Mouse (Mus musculus): ENCODE data around the gene Apmap.

Gene Apmap

DNA sequence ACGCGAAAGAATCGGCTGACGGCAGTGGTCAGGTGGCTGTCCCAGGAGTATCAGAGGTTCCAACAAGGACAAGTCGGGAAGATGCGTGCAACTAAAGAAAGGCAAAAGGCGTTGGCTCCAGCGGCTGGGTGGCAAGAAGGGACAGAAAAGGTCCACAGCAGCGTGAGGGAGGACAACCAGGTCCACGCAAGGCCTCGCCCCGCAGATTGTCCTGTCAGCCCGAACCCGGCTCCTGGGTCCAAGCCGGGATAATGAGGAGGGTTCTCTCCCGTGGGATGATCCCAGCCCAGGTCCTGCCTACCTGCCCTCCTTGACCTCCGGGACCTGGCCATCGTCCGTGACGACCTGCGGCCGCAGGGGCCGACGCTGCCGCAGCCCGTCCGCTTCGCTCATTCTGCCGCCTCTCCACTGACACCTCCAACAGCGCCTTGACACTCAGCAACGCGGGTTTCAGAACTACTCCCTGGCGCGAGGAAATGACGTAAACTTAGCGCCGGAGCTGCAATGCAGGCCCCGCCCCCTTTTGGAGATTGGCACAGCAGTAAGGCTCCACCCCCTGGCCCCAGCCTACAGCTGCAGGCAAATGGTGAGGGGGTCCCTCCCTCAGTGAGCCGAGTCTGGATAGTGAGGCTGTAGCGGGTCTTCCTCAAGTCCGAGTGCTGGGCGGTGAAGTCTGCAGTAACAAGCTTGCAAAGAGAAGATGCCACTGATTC, at the start of gene Apmap:
TSS of gene Apmap (minus strand) at position 481 of the 713 bp plus-strand sequence.
- DNase-seq, result peak; percentile 99

DNA sequence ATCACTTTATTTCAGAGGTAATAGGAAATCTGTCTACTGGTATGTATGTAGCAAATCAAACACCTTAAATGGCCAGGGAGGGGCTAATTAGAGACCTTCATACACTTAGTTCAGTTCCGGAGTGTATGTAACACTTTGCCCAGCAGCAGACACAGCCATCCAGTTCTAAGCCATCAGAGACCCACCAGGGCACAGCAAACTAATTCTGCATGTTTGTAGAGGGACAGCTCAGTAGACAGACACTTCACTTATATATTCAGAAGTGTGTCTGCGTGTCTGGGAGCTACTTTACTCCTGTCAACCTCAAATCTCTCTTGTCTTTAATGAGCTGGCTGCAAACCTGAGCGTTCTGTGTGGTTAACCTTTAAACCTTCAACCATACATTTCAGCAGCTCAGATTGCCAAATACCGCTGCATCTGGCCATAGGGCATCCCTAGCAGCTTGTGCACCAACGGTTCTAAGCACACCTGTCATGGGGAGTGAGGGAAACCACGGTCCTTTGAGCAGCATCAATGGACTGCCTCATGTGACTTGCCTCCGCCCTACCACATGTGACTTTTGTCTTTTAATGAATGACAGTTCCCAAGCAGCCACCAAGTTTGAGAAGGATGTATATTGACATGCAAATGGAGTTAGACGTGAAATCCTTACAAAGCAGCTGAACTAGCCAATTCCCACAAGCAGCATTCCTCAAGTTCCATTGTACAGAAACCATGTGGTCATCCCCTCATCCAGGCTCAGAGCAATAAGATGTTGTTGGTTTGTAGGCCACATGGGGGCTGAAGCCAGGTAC, 48.8 kb upstream of the Apmap start:
- no peak for DNase-seq

DNA sequence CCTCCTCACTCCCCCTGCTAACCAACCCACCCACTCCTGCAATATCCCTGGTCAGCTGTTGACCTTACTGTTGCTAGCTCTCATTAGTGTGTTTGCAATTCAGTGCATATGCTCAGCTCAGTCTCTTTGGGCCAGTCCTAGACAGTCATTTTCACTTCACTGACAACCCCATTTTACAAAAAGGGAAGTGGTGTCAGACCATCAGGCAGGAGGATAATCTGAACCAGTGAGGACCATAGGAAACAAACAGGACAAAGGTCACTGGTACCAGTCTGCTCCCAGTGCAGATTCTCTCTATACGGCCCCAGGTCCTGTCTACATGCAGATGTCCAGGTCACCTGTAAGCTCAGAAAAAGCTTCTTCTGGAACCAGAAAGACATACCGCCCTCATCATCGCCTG, 47.7 kb upstream of the Apmap start:
- DNase-seq, result no peak

DNA sequence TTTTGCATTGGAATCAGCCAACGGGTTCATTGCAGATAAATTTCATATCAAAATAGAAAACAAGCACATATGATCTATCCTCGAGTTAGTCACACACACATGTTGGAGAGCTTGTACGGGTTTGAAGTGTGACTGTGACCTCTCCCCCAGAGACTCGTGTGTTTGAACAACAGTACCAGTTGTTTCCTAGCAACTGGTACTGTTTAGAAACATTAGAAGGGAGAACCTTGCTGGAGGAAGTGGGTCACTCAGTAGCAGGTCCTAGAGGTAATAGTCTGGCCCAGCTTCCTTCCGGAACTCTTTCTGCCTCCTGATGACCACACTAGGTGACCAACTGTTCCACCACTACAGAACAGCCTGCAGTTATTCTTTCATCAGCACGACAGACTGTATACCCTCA, 46.9 kb upstream of the Apmap start:
- DNase-seq, result no peak

DNA sequence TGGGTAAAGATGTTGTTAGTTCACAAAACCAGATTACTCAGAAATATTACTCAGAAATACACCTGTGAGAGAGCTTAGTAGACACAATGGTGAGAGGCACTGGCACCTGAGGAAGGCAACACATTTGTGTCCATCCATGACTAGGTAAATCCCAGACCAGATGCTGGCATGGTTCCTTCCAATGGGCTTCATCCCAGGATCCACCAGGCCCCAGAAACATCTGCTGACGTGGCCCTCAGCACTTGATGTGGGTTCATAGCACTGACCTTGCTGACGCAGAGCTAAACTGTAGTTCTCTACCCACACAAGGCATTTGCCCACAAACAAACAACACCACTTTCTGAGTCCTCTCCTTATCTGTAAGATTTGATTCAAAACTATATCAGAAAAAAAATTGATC, 46.4 kb upstream of the Apmap start:
- DNase-seq, result no peak

DNA sequence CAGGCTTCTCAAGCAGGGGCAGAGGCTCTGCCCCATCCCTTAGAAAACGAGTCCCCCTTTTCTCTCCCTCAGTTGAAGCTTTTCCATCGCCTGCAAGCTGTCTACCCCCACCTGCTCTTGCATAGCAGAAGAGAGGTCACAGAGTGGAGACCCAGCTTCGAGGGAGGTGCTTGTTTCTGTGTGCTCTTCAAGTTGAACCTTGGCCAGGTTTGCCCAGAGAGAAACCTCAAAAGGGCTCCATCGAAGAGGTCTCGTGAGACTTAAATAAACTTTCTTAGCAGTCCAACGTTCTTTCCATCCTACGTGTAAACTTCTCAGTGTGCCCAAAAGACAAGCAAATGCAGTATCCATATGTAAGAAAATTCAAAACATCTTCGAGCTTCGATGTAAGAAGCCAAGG, 43.0 kb upstream of the Apmap start:
- no peak for DNase-seq

DNA sequence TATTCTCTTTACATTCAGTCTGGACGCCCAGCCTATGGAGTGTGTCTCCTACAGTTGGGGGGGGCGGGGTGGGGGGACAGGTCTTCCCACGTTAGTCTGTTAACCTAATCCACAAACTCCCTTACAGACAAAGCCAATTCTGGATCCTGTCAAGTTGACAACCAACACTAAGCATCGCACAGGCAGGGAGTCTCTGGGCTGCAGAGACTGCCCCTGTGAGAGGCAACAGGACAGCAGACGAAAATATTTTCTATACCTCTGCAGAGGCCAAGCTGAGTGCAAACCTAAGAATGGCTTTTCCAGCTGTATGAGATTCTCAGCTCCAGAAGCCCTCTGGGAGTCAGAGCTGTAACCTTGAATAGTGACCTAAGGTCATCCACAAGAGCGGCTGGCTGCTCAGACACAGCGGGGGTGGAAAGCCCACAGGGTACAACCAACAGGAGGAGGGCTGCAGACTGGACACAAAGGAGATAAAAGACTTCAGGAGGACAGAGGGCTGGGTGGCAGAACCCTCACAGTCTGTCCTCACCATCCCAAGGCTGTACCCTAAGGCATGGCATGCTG, 42.2 kb upstream of the Apmap start:
- DNase-seq, result no peak

DNA sequence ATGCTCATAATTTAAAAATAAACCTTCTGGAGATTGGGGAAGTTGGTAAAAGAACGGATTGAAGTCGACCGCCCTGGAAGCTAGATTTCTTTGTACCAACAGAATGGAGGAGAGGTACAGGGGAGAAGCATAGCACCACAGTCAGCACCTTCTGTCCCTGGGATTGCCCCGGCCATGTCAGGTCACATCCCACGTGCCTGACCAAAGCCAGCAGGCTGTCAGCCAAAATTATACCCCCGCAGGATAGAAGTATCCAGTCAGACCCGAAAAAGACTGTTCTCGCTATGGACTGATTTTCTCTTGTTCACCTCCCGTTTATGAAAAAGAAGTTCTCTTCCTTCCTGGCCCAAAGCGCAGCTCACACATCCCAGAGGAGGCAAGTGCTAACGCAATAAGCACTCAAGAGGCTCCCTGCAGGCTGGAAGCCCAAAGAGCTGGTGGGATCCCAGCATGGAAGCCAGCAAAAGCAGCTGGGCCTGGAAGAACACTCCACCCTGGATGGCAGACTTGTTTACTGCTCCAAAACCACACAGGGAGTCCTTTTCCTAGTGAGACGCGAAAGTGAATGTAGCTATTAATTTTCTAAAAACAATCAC, 40.0 kb upstream of the Apmap start:
- peak; percentile 19 to 48 for DNase-seq

DNA sequence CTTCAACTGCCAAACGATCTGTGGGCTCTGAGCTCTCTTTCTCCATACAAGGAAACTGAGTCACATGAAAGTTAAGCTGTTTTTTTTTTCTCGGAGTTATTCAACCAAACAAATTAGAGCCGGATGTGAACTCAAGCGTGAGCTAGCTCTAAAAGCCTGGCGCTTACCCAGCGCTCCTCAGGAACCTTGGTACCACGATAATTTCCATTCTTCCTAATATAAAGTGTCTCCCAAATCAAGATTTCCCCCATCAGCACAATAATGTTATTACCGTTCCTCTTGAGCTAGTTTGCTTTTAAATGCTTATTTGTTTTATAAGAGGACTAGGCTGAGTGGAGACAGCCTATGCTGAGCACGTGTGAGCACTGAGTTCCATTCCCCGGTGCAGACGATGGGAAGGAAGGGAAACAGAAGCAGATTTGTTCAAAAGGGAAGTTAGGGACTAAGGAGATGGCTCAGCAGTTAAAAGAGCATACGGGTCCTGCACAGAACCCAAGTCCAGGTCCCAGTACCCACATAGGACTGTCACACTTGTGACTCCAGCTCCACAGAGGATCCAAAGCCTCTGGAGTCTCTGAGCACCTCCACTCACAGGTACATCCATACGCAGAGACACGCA, 39.4 kb upstream of the Apmap start:
- DNase-seq, result peak in 1 of 2 experiments; percentile 14

DNA sequence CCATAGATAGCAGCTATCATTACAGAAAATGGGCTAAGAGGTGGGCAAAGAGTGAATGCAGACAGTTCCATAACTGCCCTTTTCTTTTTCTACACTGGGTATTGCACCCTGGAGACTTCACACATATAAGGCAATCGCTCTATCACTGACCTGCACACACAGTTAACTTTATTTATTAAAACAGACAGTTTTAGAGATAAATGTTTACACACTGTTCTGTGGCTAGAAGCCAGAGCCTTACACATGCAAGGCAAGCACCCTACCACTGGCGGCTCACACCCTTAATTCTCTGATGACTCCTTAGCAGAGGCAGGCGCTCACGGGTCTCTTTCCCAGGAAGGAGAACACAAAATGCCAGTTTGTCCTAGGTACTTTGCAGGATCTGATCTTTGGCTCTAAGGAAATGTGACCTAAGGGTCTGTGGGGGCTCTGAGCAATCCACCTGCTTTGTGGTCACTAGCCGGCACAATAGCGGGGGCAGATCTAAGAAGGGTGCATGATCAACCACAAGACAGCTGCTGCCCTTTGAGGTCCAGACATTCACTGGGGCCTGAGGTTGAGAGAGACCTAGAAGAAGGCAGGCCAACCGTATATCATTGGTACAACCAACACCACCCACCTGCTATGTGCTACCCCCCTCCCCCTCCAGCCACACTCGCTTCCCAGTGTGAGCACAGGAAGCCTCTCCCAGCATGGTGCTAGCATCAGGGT, 38.2 kb upstream of the Apmap start:
- no peak for DNase-seq

DNA sequence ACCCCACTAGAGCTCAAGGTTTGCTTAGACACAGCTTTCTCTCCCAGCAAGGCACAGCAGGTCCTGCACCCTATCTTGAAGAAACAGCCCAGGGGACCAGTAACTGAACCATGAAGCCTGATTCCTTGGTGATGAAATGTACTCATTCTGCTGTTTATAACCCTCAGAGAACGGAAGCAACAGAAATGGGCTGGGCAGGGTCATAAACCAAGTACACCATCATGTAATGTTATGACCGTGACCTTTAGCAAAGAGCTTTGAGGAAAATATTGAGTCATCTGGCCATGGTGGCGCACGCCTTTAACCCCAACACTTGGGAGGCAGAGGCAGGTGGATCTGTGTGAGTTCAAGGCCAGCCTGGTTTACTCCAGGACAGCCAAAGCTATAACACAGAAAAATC, 36.9 kb upstream of the Apmap start:
- DNase-seq, result no peak

DNA sequence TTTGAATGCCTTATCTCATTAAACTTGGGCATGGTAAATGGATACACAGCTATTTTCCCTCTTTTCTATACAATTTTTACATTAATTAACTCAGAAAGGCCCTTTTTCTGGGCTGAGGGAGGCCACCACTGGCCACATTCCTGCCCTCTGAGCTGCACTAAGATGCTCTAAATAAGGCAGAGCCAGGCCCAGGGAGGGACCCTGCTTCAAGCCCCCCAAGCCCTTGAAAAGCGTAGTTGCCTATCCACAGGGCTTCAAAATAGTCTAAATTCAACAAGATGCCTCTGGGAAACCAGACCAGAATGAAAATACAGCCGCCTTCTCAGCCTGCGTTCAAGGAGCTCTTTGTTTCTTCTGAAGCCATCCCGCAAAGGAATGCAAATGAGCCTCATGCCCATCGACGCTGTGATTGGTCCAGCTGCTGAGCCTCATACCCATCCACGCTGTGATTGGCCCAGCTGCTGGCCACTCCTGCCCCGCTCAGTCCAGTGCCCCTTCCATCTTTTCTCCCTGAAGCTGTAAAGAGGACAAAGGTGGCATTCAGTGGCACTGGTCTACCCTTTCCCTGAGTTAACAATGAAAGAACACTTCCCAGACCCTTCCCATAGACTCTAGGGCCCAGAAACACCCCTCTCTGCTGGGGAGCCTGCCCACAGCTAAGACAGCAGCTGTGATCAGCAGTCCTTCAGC, 35.5 kb upstream of the Apmap start:
- DNase-seq, result peak; percentile 33 to 53

DNA sequence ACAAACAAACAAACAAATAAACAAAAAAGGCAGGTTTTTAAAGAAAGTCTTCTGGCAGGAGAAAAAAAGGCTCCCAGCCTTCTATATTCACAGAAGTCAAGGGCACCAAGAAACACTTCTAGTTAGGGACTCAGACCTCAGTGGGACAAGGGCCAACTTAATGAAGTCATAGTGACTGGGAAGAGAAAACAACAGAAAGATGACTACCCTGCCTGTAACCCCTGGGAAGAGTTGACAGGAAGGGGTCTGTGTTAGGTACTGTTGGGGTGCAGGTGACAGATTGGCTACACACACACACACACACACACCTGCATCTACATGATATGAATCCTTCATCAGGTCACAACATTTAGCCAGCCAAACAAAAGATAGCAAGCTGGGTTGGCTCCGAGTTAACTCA, 34.8 kb upstream of the Apmap start:
- no peak for DNase-seq

DNA sequence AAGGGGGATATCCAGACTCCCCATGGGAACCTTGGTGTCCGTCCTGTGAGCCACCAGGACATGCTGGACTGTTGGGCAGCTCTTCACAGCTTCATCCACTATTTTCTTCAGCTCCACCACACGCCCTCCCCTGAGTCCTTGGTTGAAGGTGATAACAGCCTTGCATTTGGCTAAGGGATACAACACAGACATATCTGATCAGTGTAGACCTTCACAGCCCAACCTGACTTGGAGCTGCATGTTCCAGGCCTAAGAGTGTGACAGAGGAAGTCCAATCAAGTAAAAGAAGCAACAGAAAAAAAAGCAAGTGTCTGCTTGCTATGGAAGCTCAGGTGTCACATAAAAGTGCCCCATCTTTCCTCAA, 30.0 kb upstream of the Apmap start:
- no peak for DNase-seq

DNA sequence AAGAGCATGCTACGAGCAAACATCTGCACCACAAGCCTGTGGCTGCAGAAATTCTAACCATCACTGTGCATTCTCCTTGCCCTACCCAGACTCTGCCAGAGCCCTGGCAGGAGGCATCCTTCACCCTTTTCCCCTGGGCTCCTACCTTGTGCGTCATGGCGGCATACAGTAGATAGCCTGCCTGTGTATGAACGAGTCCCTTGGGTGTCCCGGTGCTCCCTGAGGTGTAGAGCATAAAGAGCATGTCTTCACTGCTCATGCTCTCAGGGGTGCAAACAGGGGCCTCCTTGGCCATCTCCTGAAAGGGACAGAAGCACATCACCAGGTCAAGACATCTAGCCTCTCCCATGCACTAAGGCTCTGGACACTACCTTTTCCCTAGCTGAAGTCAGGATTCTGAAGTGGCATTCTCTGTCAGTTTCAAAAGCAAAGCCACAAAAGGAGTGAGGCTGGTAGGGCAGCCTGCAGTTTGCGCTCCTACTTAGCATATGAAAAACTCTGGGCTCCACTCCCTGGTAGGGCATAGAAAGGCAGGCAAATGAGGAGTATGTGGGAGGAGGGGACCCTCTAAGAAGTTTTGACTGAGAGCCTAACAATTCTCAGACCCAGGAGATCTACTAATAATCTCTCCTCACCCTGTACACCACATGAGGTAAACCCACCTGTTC, 29.5 kb upstream of the Apmap start:
- no peak for DNase-seq

DNA sequence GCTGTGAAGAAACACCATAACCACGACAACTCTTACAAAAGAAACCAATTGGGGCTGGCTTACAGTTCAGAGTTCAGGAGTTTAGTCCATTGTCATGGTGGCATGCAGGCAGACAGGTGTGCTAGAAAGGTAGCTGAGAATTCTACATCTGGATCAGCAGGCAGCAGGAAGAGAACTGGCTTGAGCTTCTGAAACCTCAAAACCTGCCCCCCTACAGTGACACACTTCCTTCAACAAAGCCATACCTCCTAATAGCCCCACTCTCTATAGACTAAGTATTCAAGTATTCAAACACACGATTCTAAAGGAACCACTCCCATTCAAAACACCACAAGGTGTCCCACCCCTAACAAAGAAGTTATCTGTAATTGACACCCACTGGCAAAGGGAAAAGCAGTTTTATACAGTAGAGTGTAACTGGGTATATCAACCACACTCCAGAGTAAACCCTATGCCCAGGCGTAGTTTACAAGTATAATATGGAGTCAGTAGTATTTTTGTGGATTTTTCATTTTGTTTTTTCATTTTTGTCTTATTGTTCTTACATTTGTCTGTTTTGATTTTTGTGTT, 27.6 kb upstream of the Apmap start:
- DNase-seq, result no peak

DNA sequence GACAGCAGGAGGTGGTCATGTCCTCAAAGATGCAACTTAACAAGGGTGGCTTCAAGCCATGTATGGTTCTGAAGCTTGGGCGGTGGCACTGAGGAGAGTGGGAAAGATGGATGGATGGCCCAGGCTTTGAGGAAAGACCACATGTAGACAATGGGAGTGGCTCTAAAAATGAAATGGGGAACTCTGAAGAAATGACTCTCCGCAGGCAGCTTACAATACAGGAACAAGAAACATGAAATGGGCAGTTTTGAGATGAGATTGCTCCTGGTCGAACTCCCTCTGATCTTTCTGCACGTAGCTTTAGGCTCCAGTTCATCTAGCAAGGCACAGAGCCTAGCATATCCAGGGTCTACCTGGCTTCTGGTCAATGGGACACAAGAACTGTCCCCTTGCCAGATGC, 20.9 kb upstream of the Apmap start:
- no peak for DNase-seq

DNA sequence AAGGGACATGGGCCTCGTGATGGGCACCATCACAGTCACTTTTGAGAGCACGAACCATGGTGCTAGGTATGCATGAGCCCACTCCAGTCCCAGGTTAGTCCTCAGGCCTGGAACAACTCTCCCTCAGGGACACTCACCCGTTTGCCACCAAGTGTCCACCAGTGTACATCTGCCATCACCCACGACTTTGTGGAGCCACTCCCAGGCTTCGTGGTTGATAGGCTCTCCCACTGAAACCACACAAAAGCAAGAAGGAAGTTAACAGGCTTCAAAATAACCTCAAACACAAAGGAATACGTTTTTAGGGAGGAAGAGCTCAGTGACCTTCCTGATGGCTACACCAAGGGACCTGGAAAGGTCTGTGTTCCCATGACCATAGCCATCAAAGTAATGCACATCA, 18.8 kb upstream of the Apmap start:
- DNase-seq, result no peak

DNA sequence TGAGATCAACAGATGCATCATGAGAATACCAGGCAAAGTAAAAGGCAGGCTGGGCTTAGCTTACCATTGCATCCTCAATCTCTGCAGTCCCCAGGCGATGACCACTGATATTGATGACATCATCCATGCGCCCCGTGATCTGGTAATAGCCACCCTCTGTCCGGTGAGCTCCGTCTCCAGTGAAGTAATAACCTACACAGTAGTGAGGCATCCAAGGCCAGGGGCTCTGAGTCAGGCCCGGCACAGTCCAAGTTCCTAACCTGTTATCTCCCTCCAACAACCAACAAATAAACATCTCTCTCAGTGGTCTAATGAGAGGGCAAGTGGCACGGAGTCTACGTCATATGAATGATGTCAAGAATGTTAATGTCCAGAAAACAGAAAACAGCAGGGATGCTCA, 16.6 kb upstream of the Apmap start:
- DNase-seq, result no peak

DNA sequence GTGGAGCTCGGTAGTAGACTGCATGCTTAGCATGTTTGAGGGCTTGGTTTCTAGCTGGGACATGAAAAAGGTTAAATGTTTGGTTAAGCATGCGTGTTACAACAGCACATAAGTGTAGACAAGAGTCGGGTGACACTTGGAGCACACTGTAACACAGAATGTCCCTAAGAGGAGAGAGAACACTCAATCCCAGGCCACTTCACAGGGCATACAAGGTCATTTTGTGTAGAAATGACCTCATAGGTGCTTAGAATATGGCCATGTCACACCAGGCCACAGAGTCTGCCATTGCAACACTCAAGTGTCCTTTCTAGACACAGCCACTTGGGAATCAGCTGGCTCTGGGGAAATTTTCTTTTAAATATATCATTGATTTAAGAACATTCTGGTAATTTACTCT, 15.6 kb upstream of the Apmap start:
- DNase-seq, result no peak

DNA sequence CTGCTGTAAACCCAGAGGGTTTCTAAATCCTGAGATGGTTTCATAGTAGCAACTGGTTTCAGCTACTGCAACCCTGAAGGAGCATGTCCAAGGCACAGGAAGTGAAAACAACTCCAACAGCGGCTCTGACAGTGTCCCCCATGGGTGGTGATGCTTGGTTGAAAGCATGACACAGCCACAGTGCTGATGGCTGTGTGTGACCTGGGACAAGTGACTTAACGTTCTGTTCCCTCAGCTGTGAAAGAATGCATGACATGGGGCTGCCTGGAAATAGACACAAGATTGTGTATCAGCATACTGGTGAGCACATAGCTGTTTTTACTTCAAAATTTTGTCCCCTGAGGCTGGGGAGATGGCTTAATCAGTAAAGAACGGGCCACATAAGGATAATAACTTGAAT, 13.3 kb upstream of the Apmap start:
- DNase-seq, result no peak
